Mouse (Mus musculus): ENCODE data around the gene Prdx2.

DNA sequence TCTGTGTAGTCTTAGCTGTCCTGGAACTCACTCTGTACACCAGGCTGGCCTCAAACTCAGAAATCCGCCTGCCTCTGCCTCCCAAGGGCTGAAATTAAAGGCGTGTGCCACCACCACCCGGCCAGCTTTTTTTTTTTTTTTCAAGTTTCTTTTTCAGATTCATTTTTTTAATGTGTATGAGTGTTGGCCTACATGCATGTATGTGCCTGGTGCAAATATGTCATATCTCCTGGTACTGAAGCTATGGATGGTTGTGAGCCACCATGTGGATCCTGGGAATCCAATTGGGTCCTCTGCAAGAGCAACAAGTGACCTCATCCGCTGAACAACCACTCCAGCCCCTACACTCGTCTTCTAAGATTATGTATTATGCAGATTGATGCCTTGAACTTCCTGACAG, 18.0 kb downstream of the Prdx2 start:
- no peak for TF ChIP-seq POLR2A (IDR thresholded peaks at IDR 0.05; ENCODE audit: control insufficient read depth, extremely low read depth, insufficient read depth, low read length, poor library complexity)
- TF ChIP-seq CTCF (IDR thresholded peaks at IDR 0.05; ENCODE audit: borderline replicate concordance, control insufficient read depth, extremely low read depth, insufficient read depth, low read length, poor library complexity): no peak

Data from thymus, adult 2 months (tissue).